Mouse (Mus musculus): ENCODE data around the gene Fam19a4. TPM values are rescaled to one million over a fixed set of nuclear protein-coding genes. Genes with fewer than 3 reads are reported as not detected.

The Fam19a4 gene
- polyA plus RNA-seq (2012) = not detected in 2 replicates

DNA sequence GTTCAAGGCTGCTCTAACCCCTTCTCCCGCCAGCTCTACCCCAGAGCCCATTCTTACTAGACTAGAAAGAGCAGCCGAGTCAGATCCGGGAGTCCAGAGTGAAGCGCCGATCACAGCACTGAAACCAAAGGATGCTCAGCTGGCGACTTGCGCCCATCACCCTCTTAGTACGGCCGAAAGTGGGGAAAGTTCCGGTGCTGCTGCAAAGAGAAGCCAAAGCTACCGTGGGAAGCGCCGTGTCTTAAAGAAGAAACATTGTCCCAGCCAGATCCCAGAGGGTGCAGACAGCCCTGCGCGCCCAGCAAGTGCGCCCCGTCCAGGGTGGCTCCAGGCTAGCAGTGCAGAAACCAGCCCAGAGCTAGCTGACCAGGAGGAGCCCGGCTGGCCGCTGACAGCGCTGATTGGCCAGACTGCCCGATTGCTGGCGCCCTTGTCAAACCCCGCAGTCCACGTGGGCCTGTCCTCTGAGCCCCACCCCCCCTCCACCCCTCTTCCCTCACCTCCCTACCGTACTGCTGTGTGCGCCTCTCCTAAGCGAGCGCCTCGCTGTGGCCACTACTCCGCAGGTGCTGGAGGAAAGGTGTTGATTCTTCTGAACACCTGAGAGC, at the start of gene Fam19a4:
Gene Fam19a4 (minus strand): TSS at position 340 of the 608 bp plus-strand sequence.

Other genes starting within 250 kb of the Fam19a4 start
- gene Eogt, start 88.8 kb upstream of the Fam19a4 start, polyA plus RNA-seq (2012) = 0.20 and 0.32 TPM in 2 replicates
- gene Tmf1, start 118.7 kb upstream of the Fam19a4 start, polyA plus RNA-seq (2012) = 6.6 and 8.3 TPM in 2 replicates
- gene Uba3, start 145.2 kb upstream of the Fam19a4 start, polyA plus RNA-seq (2012) = 6.6 and 8.6 TPM in 2 replicates
- gene Arl6ip5, start 150.3 kb upstream of the Fam19a4 start, polyA plus RNA-seq (2012) = 21.9 and 23.9 TPM in 2 replicates
- not detected in 2 replicates for gene Lmod3, start 192.3 kb upstream of the Fam19a4 start, polyA plus RNA-seq (2012)